Mouse (Mus musculus) E14TG2a.4 (cell line): ENCODE measurements around the gene Gm5294.

Source experiments
- CTCF ChIP-seq: conservative IDR thresholded peaks from 2 replicates; pipeline ENCODE4 v1.5.1; 2014; ENCODE audit warnings: low read length
- NANOG ChIP-seq: IDR thresholded peaks from 2 replicates; pipeline ENCODE4 v1.6.1; 2014; ENCODE audit warnings: borderline replicate concordance, low read length, mixed read lengths

- no peak for TF ChIP-seq CTCF
- no peak for TF ChIP-seq NANOG
These were observed 45.0 kb downstream of the Gm5294 start for GRCm38 (mm10) chr5:138864880-138865279.
